In genomic region chr8:124557476-124557875, GRCm38 (mm10) we compare ENCODE assay signal across 17 mouse cellular contexts. TPM values are rescaled to one million over a fixed set of nuclear protein-coding genes. Genes with fewer than 3 reads are reported as not detected.
DNase-seq lines count a peak whose midpoint lies in the region; ATAC-seq and TF ChIP-seq lines count a peak whose summit lies in the region.
"Had no signal": no experiment of that assay in that cellular context is flagged by ENCODE, and none has a peak within 500 bp of the region (broad histone marks: within the 10 kb centered on the region; RNA-seq: fewer than 3 reads in every experiment).

No protein-coding gene starts in this region.

- H3K4me2 ChIP-seq in intestine, postnatal 0 days (replicated peaks; ENCODE audit: low read depth): no peak overlapping the region
- H3K4me2 ChIP-seq: heart, embryonic 12.5 days; limb, embryonic 15.5 days had no signal

- no peak for ATAC-seq in intestine, postnatal 0 days

- DNase-seq in left cerebral cortex, adult 2 months (ENCODE audit: extremely low spot score in 1 of 2, low spot score in 2 of 2): no peak
- DNase-seq in left cerebral cortex, postnatal 14 days (ENCODE audit: low spot score in 2 of 2): no peak
- DNase-seq in cerebellum, adult 11-12 months: peak; percentile 86
- peak; percentile 56 to 67 for DNase-seq in cerebellum, postnatal 10 days
- no peak for DNase-seq in gastrocnemius, postnatal 4 days (ENCODE audit: low spot score in 2 of 2)
- no peak for DNase-seq in layer of hippocampus, adult 8-10 months (ENCODE audit: low spot score in 2 of 2)
- DNase-seq: kidney, postnatal 10 days; lung, adult 2 months; right cerebral cortex, postnatal 25 days; thymus, postnatal 4 days had no signal

- no peaks in the 10 kb centered on the region for H3K27me3 ChIP-seq in intestine, postnatal 0 days (replicated peaks; ENCODE audit: control insufficient read depth, insufficient read depth, low read length)
- H3K27me3 ChIP-seq: limb, embryonic 15.5 days had no signal

- no peak overlapping the region for H3K4me3 ChIP-seq in left cerebral cortex, adult 2 months
- H3K4me3 ChIP-seq in intestine, postnatal 0 days (ENCODE audit: low read depth, low read length): no peak overlapping the region
- H3K4me3 ChIP-seq: heart, embryonic 12.5 days; limb, embryonic 15.5 days had no signal

- no peaks in the 10 kb centered on the region for H3K4me1 ChIP-seq in intestine, postnatal 0 days (replicated peaks; ENCODE audit: control insufficient read depth, insufficient read depth, low read length)
- H3K4me1 ChIP-seq: limb, embryonic 15.5 days had no signal

- H3K9ac ChIP-seq in intestine, postnatal 0 days (ENCODE audit: low read depth, low read length): no peak overlapping the region
- H3K9ac ChIP-seq: heart, embryonic 12.5 days; limb, embryonic 15.5 days had no signal

- 69% methylated on average over 4 of the region's 5 CpGs for WGBS in intestine, postnatal 0 days

- peak overlapping the region; percentile 58 for H3K27ac ChIP-seq in left cerebral cortex, adult 2 months
- 0 out of 2 replicates have a peak overlapping the region, but pooled peaks have one; percentile 15 for H3K27ac ChIP-seq in intestine, postnatal 0 days (ENCODE audit: low read depth, low read length)
- H3K27ac ChIP-seq: limb, embryonic 15.5 days had no signal

- intact Hi-C loops in left cerebral cortex, adult 2 months (cut with DNase I): no loop called here
- intact Hi-C loops in left cerebral cortex, postnatal 14 days (cut with DNase I): no loop called here

- peaks cover 5% of the 10 kb centered on the region; the same call in 1 of the 2 replicates for H3K36me3 ChIP-seq in intestine, postnatal 0 days (ENCODE audit: control insufficient read depth, insufficient read depth)

- TF ChIP-seq CTCF in left cerebral cortex, adult 2 months (IDR thresholded peaks at IDR 0.05): no peak
- no peak for TF ChIP-seq CTCF in intestine, postnatal 0 days (IDR thresholded peaks at IDR 0.05; ENCODE audit: low read depth)

- H3K9me3 ChIP-seq in intestine, postnatal 0 days (ENCODE audit: control insufficient read depth): no peaks in the 10 kb centered on the region
- H3K9me3 ChIP-seq: heart, embryonic 12.5 days; limb, embryonic 15.5 days had no signal

RNA-seq across cellular contexts. Expression of gene Agt, which starts 12.0 kb away (rescaled TPM):
- 10 to 100 TPM; 13.3 to 17.8 TPM for total RNA-seq in left cerebral cortex, adult 2 months (2021)
- total RNA-seq in left cerebral cortex, postnatal 14 days (2021): 10 to 100 TPM; 13.3 to 20.7 TPM
- 11.3 and 11.8 TPM in 2 replicates for polyA plus RNA-seq in intestine, postnatal 0 days (2015; fragmentation: Nextera tagmentation; extraction: Ambion mirVana)
- total RNA-seq in gastrocnemius, postnatal 4 days (2021): 10 to 100 TPM; 28.5 to 37.1 TPM
- 10 to 100 TPM; 22.3 to 34.0 (median 30.1) TPM for total RNA-seq in layer of hippocampus, adult 8-10 months (2022)
- total RNA-seq: hematopoietic stem cell, adult 5-6 weeks; neutrophil, adult 5-6 weeks had no signal

RNA-seq across cellular contexts. Expression of gene Capn9, which starts 18.4 kb away (rescaled TPM):
- not detected for total RNA-seq in left cerebral cortex, adult 2 months (2021)
- total RNA-seq in left cerebral cortex, postnatal 14 days (2021): not detected
- 2.0 and 2.7 TPM in 2 replicates for polyA plus RNA-seq in intestine, postnatal 0 days (2015; fragmentation: Nextera tagmentation; extraction: Ambion mirVana)
- not detected for total RNA-seq in gastrocnemius, postnatal 4 days (2021)
- under 1 TPM in 2 of 4 experiments, not detected in 2; 0.12 to 0.14 TPM for total RNA-seq in layer of hippocampus, adult 8-10 months (2022)
- total RNA-seq: gastrocnemius, adult 18-20 months; hematopoietic stem cell, adult 5-6 weeks; neutrophil, adult 5-6 weeks had no signal
- polyA plus RNA-seq: brain, embryonic 14.5 days had no signal

RNA-seq across cellular contexts. Expression of gene Cog2, which starts 36.9 kb away (rescaled TPM):
- 10 to 100 TPM; 35.1 to 46.5 TPM for total RNA-seq in left cerebral cortex, adult 2 months (2021)
- 10 to 100 TPM; 30.4 to 32.1 TPM for total RNA-seq in left cerebral cortex, postnatal 14 days (2021)
- polyA plus RNA-seq in intestine, postnatal 0 days (2015; fragmentation: Nextera tagmentation; extraction: Ambion mirVana): 19.5 and 20.6 TPM in 2 replicates
- 10 to 100 TPM; 29.3 to 33.9 TPM for total RNA-seq in gastrocnemius, postnatal 4 days (2021)
- 10 to 100 TPM; 42.8 to 48.9 (median 47.1) TPM for total RNA-seq in layer of hippocampus, adult 8-10 months (2022)

Comparison
In these comparisons a context has a peak if more than half of its experiments do, and no peak if none do; other contexts are left out.
1. DNase-seq: peak in cerebellum, adult 11-12 months (single experiment) and cerebellum, postnatal 10 days (2 of 2); none in left cerebral cortex, adult 2 months (0 of 2), left cerebral cortex, postnatal 14 days (0 of 2), gastrocnemius, postnatal 4 days (0 of 2) and layer of hippocampus, adult 8-10 months (0 of 2).